Mouse (Mus musculus) MN1 (cell line): ENCODE results near the gene Ntm.

Experiments used
- DNase-seq: peaks from one replicate; pipeline ENCODE4 v3.0.0-alpha.2; 2016; ENCODE audit warnings: low spot score

Ntm gene

DNA sequence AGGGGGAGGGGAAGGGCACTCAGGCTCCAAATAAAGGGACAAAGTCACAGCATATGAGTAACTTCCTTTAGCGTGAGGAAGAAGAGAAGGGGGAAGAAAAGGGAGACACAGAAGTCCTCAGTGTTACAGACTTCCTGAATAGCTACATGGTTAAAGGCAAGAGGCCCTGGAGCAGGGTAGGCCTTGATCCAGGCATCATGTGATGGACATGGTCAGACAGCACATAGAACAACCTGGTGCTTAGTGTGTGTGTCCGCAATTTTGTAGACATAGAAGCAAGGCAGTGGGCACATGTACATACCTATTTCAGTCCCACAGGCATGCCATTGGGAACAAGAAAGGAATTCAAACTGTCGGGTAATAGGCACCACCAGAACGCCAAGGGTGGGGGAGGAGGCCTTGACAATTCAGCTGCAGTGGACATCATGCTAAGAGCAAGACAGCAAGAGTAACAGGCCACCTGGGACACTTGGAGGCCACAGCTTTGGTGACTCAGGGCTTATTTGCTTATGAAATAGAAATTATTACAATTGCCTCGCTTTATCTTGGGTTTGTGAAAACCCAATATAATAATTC is 832.1 kb downstream of the Ntm start:
- no peak for DNase-seq

- DNase-seq, result no peak
Measured at GRCm38 (mm10) chr9:29130316-29130715, 832.6 kb downstream of the Ntm start.

GRCm38 (mm10) chr9:29128416-29128815 is 834.5 kb downstream of the Ntm start:
- DNase-seq, result no peak

DNA sequence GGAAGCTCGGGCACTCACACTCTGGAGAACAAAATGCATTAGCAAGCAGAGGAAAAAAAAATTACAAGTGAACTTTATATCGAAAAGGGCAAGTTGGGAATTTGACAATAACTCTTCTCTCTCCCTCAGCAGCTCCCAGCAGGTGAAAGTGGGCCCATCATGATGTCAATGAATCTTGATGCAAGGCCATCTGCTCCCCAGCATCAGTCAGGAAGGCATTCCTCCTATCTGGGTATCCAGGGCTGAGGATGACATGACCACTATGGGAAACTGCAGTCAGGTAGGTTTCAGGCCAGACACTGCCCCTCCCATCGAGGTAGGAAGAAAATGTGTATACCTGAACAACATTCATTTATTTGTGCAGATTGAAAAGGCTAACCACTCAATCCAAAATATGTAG is 838.5 kb downstream of the Ntm start:
- no peak for DNase-seq

- no peak for DNase-seq
Measured at GRCm38 (mm10) chr9:29123828-29124227, 839.1 kb downstream of the Ntm start.

GRCm38 (mm10) chr9:29117561-29118112 is 845.3 kb downstream of the Ntm start:
- no peak for DNase-seq

DNA sequence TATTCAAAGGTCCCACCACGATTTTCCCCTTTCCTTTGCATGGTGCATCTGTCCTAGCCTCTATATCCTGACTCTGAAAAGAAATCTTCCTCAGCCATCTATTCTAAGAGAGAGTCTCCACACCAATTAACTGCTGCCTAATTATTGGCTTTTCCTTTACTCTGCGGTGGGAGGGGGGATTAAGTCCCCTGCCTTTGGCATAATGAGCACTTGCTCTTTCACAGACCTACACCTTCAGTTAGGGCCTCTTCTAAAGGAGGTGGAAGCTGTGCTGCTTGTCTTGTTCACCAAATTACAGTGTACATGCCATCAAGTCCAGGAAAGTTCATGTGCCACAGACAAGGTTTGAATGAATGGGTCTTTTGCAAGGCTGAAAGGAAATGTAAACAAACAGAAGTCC is 847.6 kb downstream of the Ntm start:
- no peak for DNase-seq

DNA sequence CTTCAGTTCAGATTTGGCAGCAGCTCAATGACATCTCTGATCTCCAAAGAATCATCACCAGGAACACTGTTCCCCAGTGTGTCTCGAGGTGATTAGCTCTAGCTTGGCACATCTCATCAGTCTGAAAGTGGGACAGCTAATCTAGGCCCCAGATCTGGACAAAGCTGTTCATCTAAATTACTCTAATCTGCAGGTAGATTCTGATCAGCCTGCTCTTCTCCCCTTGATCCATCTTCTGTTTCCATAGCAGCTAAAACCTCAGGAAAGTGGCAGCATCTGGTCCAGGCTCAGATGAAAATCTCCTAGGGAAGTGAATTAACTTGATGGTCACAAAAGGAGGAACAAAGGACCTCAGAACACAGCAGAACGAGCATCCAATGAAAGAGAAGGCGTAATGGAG is 856.2 kb downstream of the Ntm start:
- DNase-seq, result no peak

DNA sequence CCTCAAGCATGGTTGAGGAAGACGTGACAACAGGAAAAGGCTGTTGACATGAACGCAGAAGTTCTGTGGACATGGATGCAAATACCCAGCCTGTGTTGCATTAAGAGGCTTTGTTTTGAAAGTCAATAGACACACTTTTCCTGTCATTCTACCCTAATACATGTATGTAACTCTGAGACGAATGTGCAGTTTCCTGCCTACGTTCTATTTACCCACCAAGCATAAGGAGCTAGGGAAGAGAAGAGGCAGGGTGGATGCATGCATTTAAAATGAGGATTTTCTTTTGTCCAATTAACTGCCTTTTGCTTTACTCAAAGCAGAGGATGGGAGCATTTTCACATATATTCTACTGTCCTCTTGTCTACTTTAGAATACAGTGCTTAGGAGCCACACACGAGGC is 858.5 kb downstream of the Ntm start:
- no peak for DNase-seq

GRCm38 (mm10) chr9:29103993-29104392 is 858.9 kb downstream of the Ntm start:
- DNase-seq, result no peak

- no peak for DNase-seq
Measured at GRCm38 (mm10) chr9:29100624-29101023, 862.3 kb downstream of the Ntm start.

DNA sequence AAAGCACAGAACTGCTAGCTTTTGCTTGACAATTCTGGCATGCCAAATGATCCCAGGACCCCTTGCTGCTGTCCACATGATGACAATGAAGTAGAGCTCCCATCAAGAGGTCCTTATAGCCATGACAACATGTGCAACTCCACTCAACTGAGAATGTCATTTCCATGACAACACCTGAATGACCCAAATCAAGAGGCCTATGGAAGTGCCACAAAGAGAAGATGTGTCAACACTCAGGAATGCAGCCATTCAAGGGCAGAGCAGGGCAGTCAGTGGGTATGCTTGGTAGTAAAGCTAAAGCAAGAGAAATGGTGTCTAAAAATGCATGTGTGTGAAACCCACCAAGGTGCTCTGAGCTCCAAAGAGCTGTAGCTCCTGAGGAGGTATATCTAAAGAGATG is 870.5 kb downstream of the Ntm start:
- no peak for DNase-seq

DNA sequence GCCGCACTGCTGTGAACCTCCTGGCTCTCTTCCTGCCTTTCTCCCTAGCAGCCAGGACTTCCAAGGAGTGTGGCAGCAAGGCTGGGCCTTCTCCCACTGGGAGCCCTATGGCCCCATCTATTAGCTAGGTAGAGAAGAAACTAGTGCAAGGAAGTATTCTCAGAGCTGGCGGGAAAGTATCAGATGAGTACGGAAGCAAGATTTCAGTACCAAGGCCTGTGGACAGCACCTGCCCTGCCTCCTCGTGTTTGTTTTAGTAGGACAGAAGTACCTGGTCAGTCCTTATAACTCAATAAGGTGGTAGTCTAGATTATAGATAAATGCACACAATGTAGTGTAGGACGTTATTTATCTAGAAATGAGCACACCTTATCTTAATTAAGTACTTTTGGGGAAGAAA is 874.3 kb downstream of the Ntm start:
- no peak for DNase-seq

- no peak for DNase-seq
Measured at GRCm38 (mm10) chr9:29087656-29088055, 875.3 kb downstream of the Ntm start.

GRCm38 (mm10) chr9:29087171-29087570 is 875.8 kb downstream of the Ntm start:
- DNase-seq, result no peak

DNA sequence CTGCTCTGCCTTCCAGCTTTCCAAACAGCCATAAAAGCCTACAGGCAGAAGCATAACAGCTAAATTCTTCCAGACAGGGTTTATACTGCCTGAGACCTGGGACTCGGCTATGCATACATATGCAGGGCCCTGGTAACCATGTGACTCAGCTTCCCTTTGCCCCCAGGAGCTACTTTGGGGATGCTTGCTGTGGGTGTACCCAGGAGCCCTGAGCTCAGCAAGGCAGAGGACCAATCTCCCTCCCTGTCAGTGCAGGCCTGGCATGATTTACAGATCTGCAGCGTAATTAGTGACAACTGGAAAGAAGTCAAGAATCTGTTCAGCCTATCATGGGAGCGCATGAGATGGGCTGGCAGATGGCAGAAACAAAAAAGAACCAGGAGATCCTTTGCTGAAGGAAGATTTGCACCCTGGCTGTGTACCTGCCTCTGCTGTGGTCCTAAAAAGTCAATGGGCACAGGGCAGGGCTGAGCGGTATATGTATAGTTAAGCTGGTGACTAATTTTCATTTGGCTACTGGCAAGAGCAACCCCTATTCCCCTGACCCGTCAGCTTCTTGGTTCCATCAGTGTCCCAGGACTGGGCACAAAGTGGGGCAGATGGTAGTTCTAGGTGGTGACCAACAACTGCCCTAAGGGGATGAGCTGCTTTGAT is 886.9 kb downstream of the Ntm start:
- DNase-seq, result no peak

- DNase-seq, result no peak
Measured at GRCm38 (mm10) chr9:29075243-29075642, 887.7 kb downstream of the Ntm start.

- DNase-seq, result no peak
Measured at GRCm38 (mm10) chr9:29074494-29074893, 888.4 kb downstream of the Ntm start.

- no peak for DNase-seq
Measured at GRCm38 (mm10) chr9:29071997-29072396, 890.9 kb downstream of the Ntm start.

- DNase-seq, result no peak
Measured at GRCm38 (mm10) chr9:29067572-29067971, 895.4 kb downstream of the Ntm start.

GRCm38 (mm10) chr9:29060293-29060692 is 902.6 kb downstream of the Ntm start:
- no peak for DNase-seq

DNA sequence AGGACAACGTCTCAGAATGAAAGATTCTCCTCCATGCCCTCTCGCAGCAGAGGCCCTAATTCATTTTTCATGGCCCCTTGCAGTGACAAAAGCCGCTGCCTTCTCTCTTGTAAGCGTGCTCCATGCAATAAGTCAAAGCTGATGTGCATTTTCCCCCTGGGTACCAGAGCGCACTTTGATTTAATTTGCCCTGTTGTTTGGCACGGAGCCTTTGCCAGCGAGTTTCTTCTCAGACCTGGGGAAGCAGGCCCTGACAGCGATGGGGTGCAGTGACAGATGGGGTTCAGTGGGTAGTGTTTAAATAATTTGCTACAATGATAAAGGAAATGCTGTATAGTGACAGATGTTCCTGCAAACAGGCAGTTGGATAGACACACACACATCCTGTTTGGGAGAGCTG is 904.1 kb downstream of the Ntm start:
- DNase-seq, result no peak

DNA sequence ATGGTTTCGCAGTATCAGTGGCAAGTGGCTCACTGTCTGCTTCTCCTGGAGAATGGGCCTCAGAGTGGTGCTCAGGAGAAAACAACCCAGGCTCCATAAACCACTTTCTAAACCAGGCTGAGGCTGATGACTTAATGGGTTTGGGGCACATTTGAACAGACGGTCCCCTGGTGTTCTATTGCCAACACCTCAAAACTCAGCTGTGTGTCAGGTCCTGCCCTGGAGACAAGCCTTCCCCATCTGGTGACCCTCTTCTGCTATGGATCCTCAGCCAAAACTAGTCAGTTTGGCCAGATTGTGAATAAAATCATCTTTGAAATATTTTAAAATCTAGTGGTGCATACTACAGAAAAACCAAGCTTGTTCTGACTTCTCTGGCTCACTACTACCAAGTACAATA is 907.3 kb downstream of the Ntm start:
- DNase-seq, result no peak

DNA sequence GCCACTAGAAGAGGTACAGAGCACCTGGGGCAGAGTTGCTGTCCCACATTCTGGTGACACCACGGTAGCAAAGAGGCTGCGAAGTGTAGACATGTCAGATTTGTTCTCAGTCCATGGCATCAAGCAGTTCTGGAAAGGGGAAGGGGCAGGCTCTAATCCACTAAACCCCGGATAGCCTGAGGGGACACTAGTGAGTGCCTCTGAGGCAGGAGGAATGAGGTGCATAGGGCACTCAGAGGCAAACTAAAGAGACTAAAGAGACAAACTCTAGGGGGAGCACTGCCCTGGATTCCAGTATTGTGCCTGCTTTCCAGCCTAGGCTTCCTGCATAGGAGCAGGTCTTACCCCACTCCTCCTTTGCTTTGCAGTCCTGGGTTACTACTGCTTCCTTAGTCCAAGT is 926.5 kb downstream of the Ntm start:
- DNase-seq, result no peak
